Mouse (Mus musculus) ovary, adult 10 weeks (tissue): ENCODE measurements around the gene Hist1h2bm. TPM values are rescaled to one million over a fixed set of nuclear protein-coding genes. Genes with fewer than 3 reads are reported as not detected.

ENCODE experiments used
- polyA plus RNA-seq: library from polyadenylated mRNA; stranded (reverse); fragments of 350-450 nt; fragmentation: Illumina TruSeq; extraction: RNeasy Lipid Tissue Mini Kit (QIAGEN cat#74804); gene quantifications from one replicate; pipeline ENCODE4 v1.2.3, GENCODE M21; 2014

Hist1h2bm gene
- polyA plus RNA-seq, result not detected

DNA sequence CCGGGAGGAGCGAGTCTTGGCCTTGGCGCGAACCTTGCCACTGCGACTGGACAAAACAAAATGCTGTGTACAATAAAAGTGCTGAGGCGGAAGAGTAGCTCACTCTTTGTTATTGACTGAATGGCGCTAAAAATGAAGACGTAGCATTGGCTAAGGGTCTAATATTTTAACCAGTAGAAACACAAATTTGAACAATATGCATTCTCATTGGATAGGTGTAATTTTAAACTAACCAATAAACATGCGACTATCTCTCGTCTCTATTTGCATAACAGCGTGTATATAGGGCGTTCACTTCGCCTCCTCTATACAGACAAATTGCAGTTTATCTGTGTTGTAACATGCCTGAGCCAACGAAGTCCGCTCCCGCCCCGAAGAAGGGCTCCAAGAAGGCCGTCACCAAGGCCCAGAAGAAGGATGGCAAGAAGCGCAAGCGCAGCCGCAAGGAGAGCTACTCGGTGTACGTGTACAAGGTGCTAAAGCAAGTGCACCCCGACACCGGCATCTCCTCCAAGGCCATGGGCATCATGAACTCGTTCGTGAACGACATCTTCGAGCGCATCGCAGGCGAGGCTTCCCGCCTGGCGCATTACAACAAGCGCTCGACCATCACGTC is at the start of gene Hist1h2bm:
TSS of gene Hist1h2bm (plus strand) at position 288 of the 616 bp plus-strand sequence.

DNA sequence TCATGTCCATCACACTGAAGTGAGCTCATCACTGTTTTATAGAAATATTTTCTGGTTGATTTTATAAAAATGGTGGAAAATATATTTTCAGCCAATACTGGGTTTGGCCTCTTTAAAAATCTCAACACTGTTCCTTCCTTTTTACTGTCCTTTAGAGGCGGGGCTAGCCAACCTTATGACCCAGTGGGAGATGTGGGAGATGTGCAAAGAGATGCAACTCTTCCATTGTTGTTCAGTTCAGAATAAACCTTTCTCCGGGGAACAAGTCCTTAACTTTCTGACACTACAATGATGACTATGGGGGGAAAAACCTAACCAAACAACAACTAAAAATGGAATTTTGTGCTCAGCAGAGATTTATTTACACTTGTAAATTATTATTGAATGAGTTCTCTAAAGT is 44.5 kb upstream of the Hist1h2bm start, which contains the start of gene Olfr1360:
TSS of gene Olfr1360 (minus strand) at position 101 of the 400 bp plus-strand sequence.

GRCm38 (mm10) chr13:21697811-21698210 is 24.0 kb upstream of the Hist1h2bm start, which contains the start of gene Olfr1359:
Gene Olfr1359 (plus strand): TSS chr13:21698111.

GRCm38 (mm10) chr13:21715864-21716539 is 5.8 kb upstream of the Hist1h2bm start, which contains the start of the genes Hist1h2bl and Hist1h2ai:
Gene Hist1h2bl (minus strand): TSS chr13:21716143.
Gene Hist1h2ai (plus strand): TSS chr13:21716422.

DNA sequence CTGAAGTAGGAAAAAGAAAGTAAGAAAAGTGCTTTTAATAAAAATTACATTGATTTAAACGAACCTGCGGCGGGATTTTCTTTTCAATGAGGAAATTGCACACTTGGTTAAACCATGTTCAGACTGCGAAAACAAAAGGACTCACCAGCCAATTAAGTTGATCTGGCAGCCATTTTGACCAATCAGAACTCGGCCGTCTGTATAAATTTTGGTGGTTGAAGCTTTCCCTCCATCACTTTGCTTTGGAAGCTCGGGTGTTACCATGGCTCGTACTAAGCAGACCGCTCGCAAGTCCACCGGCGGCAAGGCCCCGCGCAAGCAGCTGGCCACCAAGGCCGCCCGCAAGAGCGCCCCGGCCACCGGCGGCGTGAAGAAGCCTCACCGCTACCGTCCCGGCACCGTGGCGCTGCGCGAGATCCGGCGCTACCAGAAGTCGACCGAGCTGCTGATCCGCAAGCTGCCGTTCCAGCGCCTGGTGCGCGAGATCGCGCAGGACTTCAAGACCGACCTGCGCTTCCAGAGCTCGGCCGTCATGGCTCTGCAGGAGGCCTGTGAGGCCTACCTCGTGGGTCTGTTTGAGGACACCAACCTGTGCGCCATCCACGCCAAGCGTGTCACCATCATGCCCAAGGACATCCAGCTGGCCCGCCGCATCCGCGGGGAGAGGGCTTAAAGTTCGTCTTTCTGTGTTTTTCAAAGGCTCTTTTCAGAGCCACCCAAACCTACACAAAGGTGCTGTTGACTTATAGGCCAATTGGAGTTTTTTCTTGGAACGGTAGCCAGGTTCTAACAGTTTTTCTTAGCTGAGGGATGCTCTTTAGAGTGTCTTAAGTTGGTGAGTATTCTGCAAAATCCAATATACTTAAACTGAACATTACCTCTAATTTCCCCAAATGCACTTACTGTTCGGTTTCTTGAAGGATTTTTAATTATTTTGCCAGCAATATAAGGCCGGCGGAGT is 4.2 kb upstream of the Hist1h2bm start, which contains the start of gene Hist1h3h:
TSS of gene Hist1h3h (plus strand) at position 263 of the 961 bp plus-strand sequence.

DNA sequence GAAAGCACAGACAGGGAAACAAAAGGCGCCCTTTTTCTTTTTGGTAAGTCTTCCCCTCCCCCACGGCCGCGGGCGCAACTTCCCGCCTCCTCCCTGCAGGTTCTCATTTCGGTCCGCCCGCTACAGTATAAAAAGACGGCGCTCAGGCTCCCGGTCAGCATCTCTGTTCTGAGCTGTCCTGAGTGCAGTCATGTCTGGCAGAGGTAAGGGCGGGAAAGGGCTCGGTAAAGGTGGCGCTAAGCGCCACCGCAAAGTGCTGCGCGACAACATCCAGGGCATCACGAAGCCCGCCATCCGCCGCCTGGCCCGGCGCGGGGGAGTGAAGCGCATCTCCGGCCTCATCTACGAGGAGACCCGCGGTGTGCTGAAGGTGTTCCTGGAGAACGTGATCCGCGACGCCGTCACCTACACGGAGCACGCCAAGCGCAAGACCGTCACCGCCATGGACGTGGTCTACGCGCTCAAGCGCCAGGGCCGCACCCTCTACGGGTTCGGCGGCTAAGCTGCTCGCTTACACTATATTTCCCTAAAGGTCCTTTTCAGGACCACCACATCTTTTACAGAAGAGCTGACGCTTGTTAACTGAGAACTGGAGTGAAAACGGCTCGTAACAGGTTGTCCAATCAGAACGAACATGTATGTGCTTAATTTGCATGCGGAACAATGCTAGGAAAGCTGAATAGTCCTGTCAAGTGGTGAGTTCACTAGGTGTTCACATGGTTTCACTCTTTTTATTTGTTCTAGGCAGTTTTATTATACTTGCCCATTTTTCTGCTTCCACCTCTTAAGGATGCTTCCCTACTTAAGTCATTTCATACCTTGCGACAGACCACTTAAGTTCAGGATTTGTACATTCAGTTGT is 13.3 kb downstream of the Hist1h2bm start, which contains the start of gene Hist1h4j:
TSS of gene Hist1h4j (plus strand) at position 159 of the 862 bp plus-strand sequence.

GRCm38 (mm10) chr13:21750159-21751017 is 28.5 kb downstream of the Hist1h2bm start, which contains the start of gene Hist1h4k:
Gene Hist1h4k (minus strand): TSS chr13:21750505.

GRCm38 (mm10) chr13:21753524-21754285 is 31.9 kb downstream of the Hist1h2bm start, which contains the start of the genes Hist1h2ak and Hist1h2bn:
Gene Hist1h2ak (minus strand): TSS chr13:21753827.
Gene Hist1h2bn (plus strand): TSS chr13:21754123.

Other genes starting within 250 kb of the Hist1h2bm start
- 3.7 TPM for gene Zkscan4, start 243.1 kb upstream of the Hist1h2bm start, polyA plus RNA-seq
- not detected for gene Gm10065, start 242.6 kb upstream of the Hist1h2bm start, polyA plus RNA-seq
- 4.8 TPM for gene AK157302, start 226.8 kb upstream of the Hist1h2bm start, polyA plus RNA-seq
- not detected for gene Gm11273, start 220.6 kb upstream of the Hist1h2bm start, polyA plus RNA-seq
- gene Zkscan8, start 190.9 kb upstream of the Hist1h2bm start, polyA plus RNA-seq, result 69.8 TPM
- gene Olfr1366, start 179.2 kb upstream of the Hist1h2bm start, polyA plus RNA-seq, result not detected
- not detected for gene Olfr1535, start 162.2 kb upstream of the Hist1h2bm start, polyA plus RNA-seq
- not detected for gene Olfr1364, start 140.3 kb upstream of the Hist1h2bm start, polyA plus RNA-seq
- gene Olfr1362, start 108.0 kb upstream of the Hist1h2bm start, polyA plus RNA-seq, result not detected
- not detected for gene Olfr11, start 79.5 kb upstream of the Hist1h2bm start, polyA plus RNA-seq
- gene Olfr1361, start 58.7 kb upstream of the Hist1h2bm start, polyA plus RNA-seq, result not detected
- gene Olfr1360, start 44.6 kb upstream of the Hist1h2bm start, polyA plus RNA-seq, result not detected
- not detected for gene Olfr1359, start 23.9 kb upstream of the Hist1h2bm start, polyA plus RNA-seq
- gene Hist1h2bl, start 5.9 kb upstream of the Hist1h2bm start, polyA plus RNA-seq, result not detected
- not detected for gene Hist1h2ai, start 5.6 kb upstream of the Hist1h2bm start, polyA plus RNA-seq
- not detected for gene Hist1h3h, start 4.4 kb upstream of the Hist1h2bm start, polyA plus RNA-seq
- not detected for gene Hist1h4j, start 13.0 kb downstream of the Hist1h2bm start, polyA plus RNA-seq
- gene Hist1h4k, start 28.5 kb downstream of the Hist1h2bm start, polyA plus RNA-seq, result not detected
- gene Hist1h2ak, start 31.8 kb downstream of the Hist1h2bm start, polyA plus RNA-seq, result not detected
- gene Hist1h2bn, start 32.1 kb downstream of the Hist1h2bm start, polyA plus RNA-seq, result not detected
- gene Hist1h1b, start 58.6 kb downstream of the Hist1h2bm start, polyA plus RNA-seq, result not detected
- gene Hist1h3i, start 61.3 kb downstream of the Hist1h2bm start, polyA plus RNA-seq, result not detected
- gene Hist1h2an, start 65.2 kb downstream of the Hist1h2bm start, polyA plus RNA-seq, result not detected
- gene Hist1h2bp, start 65.4 kb downstream of the Hist1h2bm start, polyA plus RNA-seq, result not detected
- not detected for gene Hist1h2bq, start 88.2 kb downstream of the Hist1h2bm start, polyA plus RNA-seq
- gene Hist1h2ao, start 88.4 kb downstream of the Hist1h2bm start, polyA plus RNA-seq, result not detected
- not detected for gene Hist1h4m, start 89.7 kb downstream of the Hist1h2bm start, polyA plus RNA-seq
- gene Hist1h4n, start 110.2 kb downstream of the Hist1h2bm start, polyA plus RNA-seq, result not detected
- not detected for gene Hist1h2ap, start 111.5 kb downstream of the Hist1h2bm start, polyA plus RNA-seq
- 0.54 TPM for gene Hist1h2br, start 111.7 kb downstream of the Hist1h2bm start, polyA plus RNA-seq
- gene Zfp184, start 223.1 kb downstream of the Hist1h2bm start, polyA plus RNA-seq, result 18.4 TPM